Mouse (Mus musculus): ENCODE data around the gene Ecm1.

The Ecm1 gene

GRCm38 (mm10) chr3:95689171-95689915, 50.0 kb downstream of the Ecm1 start:
- DNase-seq (ENCODE audit: low read depth): no peak

DNA sequence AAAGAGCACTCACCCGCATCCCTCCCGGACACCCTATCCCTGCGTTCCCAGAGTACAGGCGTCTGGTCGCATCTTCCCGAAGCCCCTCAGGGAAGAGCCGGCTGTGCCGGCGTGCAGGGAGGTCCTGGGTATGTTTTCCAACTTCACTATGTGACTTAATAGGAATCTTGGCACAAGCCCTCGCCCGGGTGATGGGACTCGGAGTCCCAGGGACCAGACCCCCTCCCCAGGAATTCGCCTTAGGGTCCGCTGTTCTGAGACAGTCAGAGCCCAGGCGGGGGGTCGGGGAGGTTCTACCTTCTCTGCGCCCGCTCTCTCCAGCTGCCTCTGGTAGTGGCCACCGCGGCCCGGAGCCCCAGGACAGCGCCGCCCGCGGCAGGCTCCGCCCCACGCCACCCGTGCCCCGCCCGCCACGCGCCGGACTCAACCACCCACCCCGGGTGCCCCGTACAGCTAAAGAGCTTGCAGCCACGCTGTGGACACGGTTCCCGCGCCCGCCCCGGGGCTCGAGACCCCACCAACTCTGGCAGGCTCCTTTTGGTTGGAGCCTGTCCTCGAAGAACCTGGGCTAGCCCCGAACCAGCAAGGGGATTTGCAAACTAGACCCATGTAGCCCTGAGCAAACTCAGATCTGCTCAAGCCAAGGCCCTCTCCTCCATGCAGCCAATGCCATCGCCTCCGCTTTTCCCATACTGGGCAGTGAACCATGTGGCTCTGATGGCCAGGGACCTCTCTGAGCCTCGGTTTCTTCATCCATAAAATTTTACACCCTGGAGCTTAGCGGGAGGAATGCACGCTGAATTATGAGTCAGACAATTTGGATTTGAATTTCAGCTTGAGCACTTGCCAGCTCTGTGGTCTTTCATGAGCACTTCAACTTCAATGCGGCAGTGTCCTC, 51.6 kb downstream of the Ecm1 start, which contains the start of gene Adamtsl4:
TSS of gene Adamtsl4 (minus strand) at position 394 of the 898 bp plus-strand sequence.
- no peak for DNase-seq (ENCODE audit: low read depth)

DNA sequence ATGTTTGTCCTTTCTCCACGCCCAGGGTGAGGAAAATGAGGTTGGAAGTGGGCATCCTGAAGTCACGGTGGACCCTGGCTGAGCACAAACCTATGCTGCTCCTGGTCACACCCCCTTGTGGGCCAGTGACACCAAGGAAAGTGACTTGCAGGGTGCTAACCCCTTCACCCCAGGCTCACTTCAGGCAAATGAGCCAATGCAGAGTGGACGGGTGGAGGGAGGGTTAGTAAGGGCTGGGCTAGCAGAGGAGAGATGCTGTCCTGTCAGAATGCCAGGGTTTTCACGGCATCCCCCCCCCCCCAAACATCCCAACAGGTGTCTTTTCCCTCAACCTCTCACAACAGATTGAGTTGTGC, 52.2 kb downstream of the Ecm1 start:
- no peak for DNase-seq (ENCODE audit: low read depth)

DNA sequence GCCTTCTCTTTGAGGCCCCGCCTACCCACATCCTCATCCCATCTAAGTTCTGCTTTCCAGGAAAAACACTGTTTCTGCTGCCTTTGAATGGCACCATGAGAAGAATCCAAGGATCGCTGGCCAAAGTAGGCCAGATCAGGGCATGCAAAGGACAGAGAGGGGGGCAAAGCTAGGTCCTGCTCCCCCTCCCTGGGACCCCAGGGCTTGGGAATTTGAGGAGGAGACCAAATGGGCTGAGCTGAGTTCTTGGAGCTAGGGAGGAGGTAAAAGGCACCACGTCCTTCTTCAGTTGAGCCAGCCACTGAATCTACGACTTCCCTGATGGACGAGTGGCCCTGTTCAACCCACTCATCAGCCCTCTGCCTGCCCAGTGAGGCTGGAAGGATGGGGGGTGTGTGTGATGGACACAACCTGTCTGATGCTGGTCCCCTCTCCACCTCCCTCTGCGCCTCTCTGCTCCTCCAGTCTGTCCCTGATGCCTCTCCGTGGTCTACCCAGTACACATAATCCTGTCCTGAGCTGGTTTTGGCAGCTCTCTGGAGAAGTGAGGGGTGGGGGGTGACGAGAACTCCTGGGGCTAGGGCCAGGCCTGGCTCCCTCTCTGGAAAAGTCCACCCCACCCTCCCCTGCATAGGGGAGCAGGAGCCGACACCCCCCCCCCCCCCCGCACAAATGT, 52.7 kb downstream of the Ecm1 start:
- no peak for DNase-seq (ENCODE audit: low read depth)

DNA sequence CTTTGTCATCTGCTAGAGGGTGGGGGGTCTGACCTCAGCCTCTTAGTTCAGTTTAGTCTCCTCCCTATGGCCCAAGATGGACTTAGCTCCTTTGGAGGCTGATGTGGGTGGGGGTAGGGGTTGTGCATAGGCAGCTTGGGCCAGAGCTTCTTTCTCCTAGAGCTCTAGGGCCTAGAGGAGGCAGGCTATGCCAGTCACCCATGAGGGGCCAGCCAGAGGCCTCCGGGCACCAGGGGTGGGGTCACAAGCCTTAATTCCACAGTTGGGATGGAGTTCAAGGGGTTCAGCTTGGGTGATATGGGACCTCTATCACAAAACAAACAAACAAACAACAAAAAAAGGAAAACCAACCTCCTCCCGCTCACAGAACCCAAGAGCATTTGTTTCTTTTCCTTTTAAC, 53.7 kb downstream of the Ecm1 start:
- DNase-seq (ENCODE audit: low read depth): no peak

DNA sequence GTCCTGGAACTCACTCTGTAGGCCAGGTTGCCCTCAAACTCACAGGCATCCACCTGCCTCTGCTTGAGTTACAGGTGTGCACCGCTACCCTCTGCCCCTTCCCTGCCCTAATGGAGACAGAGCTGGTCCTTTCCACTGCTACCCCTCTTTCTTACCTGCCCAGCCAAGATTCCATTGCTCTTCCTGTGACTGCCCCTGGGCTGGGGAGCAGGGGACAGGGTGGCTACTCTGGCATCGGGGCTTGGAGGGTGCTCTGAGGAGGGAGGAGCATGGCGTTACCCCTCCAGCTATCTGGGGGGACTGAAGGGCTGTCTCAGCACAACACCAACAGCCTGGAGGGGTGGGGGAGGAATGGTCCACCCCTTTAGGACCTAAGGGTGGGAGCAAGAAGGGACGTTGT, 54.1 kb downstream of the Ecm1 start:
- no peak for DNase-seq (ENCODE audit: low read depth)

DNA sequence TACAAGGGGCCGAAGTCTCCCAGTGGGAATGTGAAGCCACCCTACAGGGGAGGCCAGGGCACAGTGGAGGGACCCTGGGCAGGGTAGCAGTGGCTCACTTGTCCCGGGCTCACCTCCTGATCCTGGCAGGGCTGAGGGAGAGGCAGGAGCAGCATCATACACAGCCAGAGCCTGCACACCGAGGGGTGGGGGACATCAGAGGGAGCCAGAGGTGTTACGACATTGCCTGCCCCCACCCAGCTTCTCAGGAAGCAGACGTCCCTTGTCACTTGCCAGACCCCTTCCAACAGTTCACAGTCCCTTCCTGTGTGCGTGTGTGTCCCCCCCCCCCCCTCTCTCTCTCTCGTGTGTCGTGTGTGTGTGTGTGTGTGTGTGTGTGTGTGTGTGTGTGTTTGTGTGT, 54.5 kb downstream of the Ecm1 start:
- DNase-seq (ENCODE audit: low read depth): no peak

Data from c-Kit-positive CD71-negative TER-119-negative erythroid progenitor cells, embryonic 14.5 days (primary cell).